Mouse (Mus musculus): ENCODE measurements at regions not wholly inside any gene's neighbourhood (a gene's known extent, or its start where the extent isn't known, plus 50 kb on each side); places are given as distances from the start of the nearest gene placed in this dataset.

DNA sequence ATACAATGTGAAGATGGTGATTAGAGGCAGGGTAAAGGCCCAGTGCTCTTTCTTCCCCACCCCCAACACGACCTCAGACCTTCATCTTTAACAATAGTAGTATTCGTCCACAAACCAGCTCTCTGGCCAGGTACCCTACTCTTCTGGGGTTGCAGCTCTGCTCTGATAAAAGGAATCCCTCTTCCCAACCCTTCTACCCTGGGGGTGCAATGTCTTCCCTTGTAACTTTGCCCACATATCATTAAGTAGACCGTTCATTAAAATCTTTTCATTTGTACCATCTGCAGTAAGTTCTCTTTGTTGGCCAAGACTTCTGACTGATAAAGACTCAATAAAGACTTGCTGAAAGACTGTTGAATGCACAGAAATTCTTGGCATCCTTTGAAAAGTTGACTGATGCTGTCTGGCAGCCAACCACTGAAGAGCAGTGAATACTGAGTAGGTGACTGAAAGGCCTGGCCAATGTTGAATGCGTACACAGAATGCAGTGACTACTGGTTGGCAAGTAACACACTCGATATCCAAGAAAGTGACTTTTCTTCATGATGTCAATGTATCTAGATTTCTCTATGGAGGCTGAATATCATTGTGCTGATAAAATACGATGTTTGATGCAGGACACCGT is 547.4 kb upstream of the Sox9 start:
- TF ChIP-seq CTCF (IDR thresholded peaks at IDR 0.05; ENCODE audit: low read depth) (no peak), EP300 (optimal IDR thresholded peaks at IDR 0.05) (no peak)
